Mouse (Mus musculus) heart, adult 10 weeks (tissue): ENCODE measurements around the gene St5. TPM values are rescaled to one million over a fixed set of nuclear protein-coding genes. Genes with fewer than 3 reads are reported as not detected.

ENCODE experiments used
- polyA plus RNA-seq: library from polyadenylated mRNA; stranded (reverse); fragments of 350-450 nt; fragmentation: Illumina TruSeq; extraction: RNeasy Lipid Tissue Mini Kit (QIAGEN cat#74804); gene quantifications from one replicate; pipeline ENCODE4 v1.2.3, GENCODE M21; 2014; ENCODE audit warnings: low read depth, low replicate concordance

The St5 gene
- 36.2 TPM for polyA plus RNA-seq

GRCm38 (mm10) chr7:109703190-109704015 is at the start of gene St5, which contains the start of gene Akip1:
TSS of gene St5 (minus strand) at chr7:109703605.
TSS of gene Akip1 (plus strand) at chr7:109703690.

DNA sequence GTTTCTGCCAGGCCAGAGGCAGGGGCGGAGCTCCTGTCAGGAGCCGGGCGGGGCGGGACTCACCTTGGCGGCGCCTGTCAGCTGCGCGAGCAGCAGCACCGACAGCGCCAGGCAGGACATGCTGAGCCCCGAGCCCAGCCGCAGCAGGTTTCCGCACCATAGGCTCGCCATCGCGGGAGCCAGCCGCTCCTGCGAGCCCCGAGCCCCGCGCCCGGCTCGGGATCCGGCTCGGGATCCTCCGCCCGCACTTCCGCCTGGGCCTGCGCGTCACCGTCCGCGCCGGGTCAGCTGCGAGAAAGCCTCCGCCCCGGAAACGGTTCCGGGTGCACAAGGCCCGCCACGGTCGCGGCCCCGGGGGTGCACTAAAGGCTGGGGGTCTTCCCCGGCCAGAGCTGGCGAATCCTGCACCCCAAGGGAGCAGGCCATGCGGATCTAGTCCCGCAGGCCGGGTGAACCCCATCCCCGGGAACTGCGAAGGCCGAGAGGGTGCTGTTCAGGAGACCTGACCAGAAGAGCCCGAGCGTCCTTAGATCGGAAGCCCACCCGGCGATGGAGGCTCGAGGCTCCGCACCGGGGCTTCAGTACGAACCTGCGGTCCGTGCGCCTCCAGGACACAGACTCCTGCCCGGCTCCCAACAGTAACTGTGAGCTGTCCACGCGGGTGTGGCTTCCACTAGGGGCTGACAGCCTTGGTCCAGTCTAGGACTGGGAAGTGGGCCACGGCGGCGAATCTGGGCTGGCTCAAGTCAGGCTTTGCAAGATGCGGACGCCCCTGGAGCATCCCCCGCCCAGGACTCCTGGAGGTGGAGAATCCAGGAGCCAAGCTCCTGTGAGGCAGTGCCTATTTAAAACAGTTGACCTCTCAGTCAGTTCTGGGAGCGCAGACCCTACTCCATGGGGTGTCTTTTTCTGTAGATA is 48.9 kb upstream of the St5 start, which contains the start of gene Tmem9b:
Tmem9b (minus strand) TSS at position 868 of the 918 bp plus-strand sequence.

GRCm38 (mm10) chr7:109731626-109732025 is 28.2 kb upstream of the St5 start, which contains the start of gene Ascl3:
TSS of gene Ascl3 (minus strand) at chr7:109731726.

GRCm38 (mm10) chr7:109723697-109724096 is 20.3 kb upstream of the St5 start, which contains the start of gene BC051019:
TSS of gene BC051019 (minus strand) at chr7:109723850.

GRCm38 (mm10) chr7:109518838-109519696 is 184.3 kb downstream of the St5 start, which contains the start of gene Rpl27a:
TSS of gene Rpl27a (plus strand) at chr7:109519147.

DNA sequence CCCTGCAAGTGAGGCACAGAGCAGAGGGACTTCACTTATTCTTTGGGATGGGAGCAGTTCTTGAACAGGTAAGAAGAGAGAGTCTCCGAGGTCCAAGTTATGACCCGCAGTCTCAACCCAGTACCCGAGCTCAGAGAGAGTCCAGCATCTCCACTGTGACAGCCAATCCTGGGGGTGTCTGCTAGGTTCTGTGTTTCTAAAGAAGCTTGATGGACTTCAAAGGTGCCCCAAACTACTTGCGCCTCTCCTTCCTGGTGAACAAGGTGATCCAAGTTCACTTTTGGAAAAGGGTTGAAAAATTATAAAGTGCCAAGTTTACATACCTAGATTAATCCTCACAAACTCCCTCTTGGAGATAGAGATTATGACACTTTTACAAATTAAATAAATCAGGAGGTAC is 195.4 kb downstream of the St5 start, which contains the start of gene Trim66:
Trim66 (minus strand) TSS at position 101 of the 400 bp plus-strand sequence.

Other genes with a start within 250 kb of the St5 start
- gene Trim66, start 195.5 kb downstream of the St5 start, polyA plus RNA-seq, result 0.21 TPM
- 317 TPM for gene Rpl27a, start 184.5 kb downstream of the St5 start, polyA plus RNA-seq
- gene Akip1, start 85 bp upstream of the St5 start, polyA plus RNA-seq, result 15.1 TPM
- gene BC051019, start 20.2 kb upstream of the St5 start, polyA plus RNA-seq, result not detected
- gene Ascl3, start 28.1 kb upstream of the St5 start, polyA plus RNA-seq, result not detected
- 46.0 TPM for gene Tmem9b, start 49.3 kb upstream of the St5 start, polyA plus RNA-seq
- gene Nrip3, start 78.4 kb upstream of the St5 start, polyA plus RNA-seq, result not detected
- 20.2 TPM for gene Scube2, start 162.1 kb upstream of the St5 start, polyA plus RNA-seq